Comparison of ENCODE assay signal across 10 mouse cellular contexts in genomic region chr12:100957257-100957656, GRCm38 (mm10). TPM values are rescaled to one million over a fixed set of nuclear protein-coding genes. Genes with fewer than 3 reads are reported as not detected.
DNase-seq lines count a peak whose midpoint lies in the region; ATAC-seq and TF ChIP-seq lines count a peak whose summit lies in the region.
"Had no signal": no experiment of that assay in that cellular context is flagged by ENCODE, and none has a peak within 500 bp of the region (broad histone marks: within the 10 kb centered on the region; RNA-seq: fewer than 3 reads in every experiment).

No protein-coding gene starts in this region.

- no peaks in the 10 kb centered on the region for H3K36me3 ChIP-seq in kidney, postnatal 0 days (ENCODE audit: insufficient read depth, low read length)
- 0 out of 2 replicates have a peak, but pooled peaks cover 6% of the 10 kb centered on the region for H3K36me3 ChIP-seq in kidney, embryonic 16.5 days (ENCODE audit: insufficient read depth, low read length)
- no peaks in the 10 kb centered on the region; the same call in 1 of the 2 replicates for H3K36me3 ChIP-seq in forebrain, embryonic 15.5 days
- peaks cover 6% of the 10 kb centered on the region; the same call in 1 of the 2 replicates for H3K36me3 ChIP-seq in liver, embryonic 14.5 days (replicated peaks; ENCODE audit: control insufficient read depth, insufficient read depth, low read depth)
- no peaks in the 10 kb centered on the region for H3K36me3 ChIP-seq in neural tube, embryonic 13.5 days
- H3K36me3 ChIP-seq: limb, embryonic 12.5 days had no signal

- H3K4me1 ChIP-seq in kidney, postnatal 0 days (replicated peaks; ENCODE audit: insufficient read depth, low read length), result no peaks in the 10 kb centered on the region
- H3K4me1 ChIP-seq in kidney, embryonic 16.5 days (ENCODE audit: insufficient read depth, low read length), result peaks cover 32% of the 10 kb centered on the region
- peaks cover 32% of the 10 kb centered on the region for H3K4me1 ChIP-seq in forebrain, embryonic 15.5 days
- H3K4me1 ChIP-seq in liver, embryonic 14.5 days (replicated peaks; ENCODE audit: control insufficient read depth in 2 of 2, insufficient read depth in 2 of 2, low read length in 1 of 2), result peaks cover 75 to 76% of the 10 kb centered on the region in 2 experiments
- H3K4me1 ChIP-seq in neural tube, embryonic 13.5 days (replicated peaks), result peaks cover 42% of the 10 kb centered on the region

- 0 out of 2 replicates have a peak overlapping the region, but pooled peaks have one; percentile 3 for H3K9ac ChIP-seq in kidney, postnatal 0 days (ENCODE audit: low read depth, low read length)
- no peak overlapping the region for H3K9ac ChIP-seq in kidney, embryonic 16.5 days (replicated peaks; ENCODE audit: low read length)
- no peak overlapping the region; the same call in 1 of the 2 replicates for H3K9ac ChIP-seq in forebrain, embryonic 15.5 days (replicated peaks)
- H3K9ac ChIP-seq in liver, embryonic 14.5 days (replicated peaks), result peak overlapping the region; percentile 76
- no peak overlapping the region for H3K9ac ChIP-seq in neural tube, embryonic 13.5 days
- H3K9ac ChIP-seq: limb, embryonic 12.5 days had no signal

- no peak for ATAC-seq in kidney, postnatal 0 days (replicated peaks; ENCODE audit: low FRiP score, low read depth)
- no peak for ATAC-seq in kidney, embryonic 16.5 days (ENCODE audit: low FRiP score, low TSS enrichment)
- no peak for ATAC-seq in forebrain, embryonic 15.5 days (replicated peaks)
- no peak for ATAC-seq in liver, embryonic 14.5 days (ENCODE audit: insufficient read depth)
- peak; percentile 2; the same call in 1 of the 2 replicates for ATAC-seq in neural tube, embryonic 13.5 days (ENCODE audit: low read depth)

- DNase-seq in kidney, postnatal 0 days (ENCODE audit: low spot score), result no peak
- DNase-seq in liver, embryonic 14.5 days (ENCODE audit: low read depth in 3 of 3, low spot score in 3 of 3), result no peak
- no peak for DNase-seq in cerebellum, adult 11-12 months
- DNase-seq in adrenal gland, adult (ENCODE audit: inconsistent age in 2 of 2, low spot score in 1 of 2), result no peak
- no peak for DNase-seq in lung, postnatal 25 days (ENCODE audit: low spot score)

- TF ChIP-seq EP300 in liver, embryonic 14.5 days (IDR thresholded peaks at IDR 0.05; ENCODE audit: low read depth), result no peak

- H3K4me3 ChIP-seq in kidney, postnatal 0 days (replicated peaks; ENCODE audit: low read depth, low read length), result no peak overlapping the region
- no peak overlapping the region for H3K4me3 ChIP-seq in kidney, embryonic 16.5 days (ENCODE audit: low read length)
- no peak overlapping the region for H3K4me3 ChIP-seq in forebrain, embryonic 15.5 days
- no peak overlapping the region for H3K4me3 ChIP-seq in liver, embryonic 14.5 days (ENCODE audit: insufficient read depth in 1 of 2, low read depth in 2 of 2, low read length in 2 of 2)
- no peak overlapping the region for H3K4me3 ChIP-seq in neural tube, embryonic 13.5 days
- H3K4me3 ChIP-seq: limb, embryonic 12.5 days had no signal

- H3K4me2 ChIP-seq in kidney, postnatal 0 days (ENCODE audit: low read length), result no peak overlapping the region
- H3K4me2 ChIP-seq in kidney, embryonic 16.5 days (replicated peaks; ENCODE audit: low read depth, low read length), result no peak overlapping the region
- H3K4me2 ChIP-seq in forebrain, embryonic 15.5 days (replicated peaks), result no peak overlapping the region
- peak overlapping the region; percentile 79 for H3K4me2 ChIP-seq in liver, embryonic 14.5 days (ENCODE audit: low read depth)
- H3K4me2 ChIP-seq in neural tube, embryonic 13.5 days, result no peak overlapping the region
- H3K4me2 ChIP-seq: limb, embryonic 12.5 days had no signal

- no peak for TF ChIP-seq CTCF in kidney, postnatal 0 days (IDR thresholded peaks at IDR 0.05; ENCODE audit: low read depth)
- no peak for TF ChIP-seq CTCF in liver, embryonic 14.5 days (IDR thresholded peaks at IDR 0.05; ENCODE audit: low read depth)

- 73% methylated on average over 3 of the region's 3 CpGs for WGBS in kidney, postnatal 0 days
- 66% methylated on average over 3 of the region's 3 CpGs for WGBS in kidney, embryonic 16.5 days
- 48% methylated on average over 3 of the region's 3 CpGs for WGBS in forebrain, embryonic 15.5 days
- WGBS in liver, embryonic 14.5 days (ENCODE audit: insufficient replicate concordance), result 66% methylated on average over 3 of the region's 3 CpGs
- WGBS in neural tube, embryonic 13.5 days, result 29% methylated on average over 3 of the region's 3 CpGs

- no peak overlapping the region for H3K27ac ChIP-seq in kidney, postnatal 0 days
- H3K27ac ChIP-seq in kidney, embryonic 16.5 days (ENCODE audit: low read length), result no peak overlapping the region
- H3K27ac ChIP-seq in forebrain, embryonic 15.5 days (replicated peaks), result 0 out of 2 replicates have a peak overlapping the region, but pooled peaks have one; percentile 11
- H3K27ac ChIP-seq in liver, embryonic 14.5 days, result peak overlapping the region; percentile 99
- peak overlapping the region; percentile 64 for H3K27ac ChIP-seq in neural tube, embryonic 13.5 days (replicated peaks)

- no peaks in the 10 kb centered on the region for H3K9me3 ChIP-seq in kidney, postnatal 0 days (replicated peaks; ENCODE audit: low read length)
- H3K9me3 ChIP-seq in kidney, embryonic 16.5 days (ENCODE audit: low read length), result no peaks in the 10 kb centered on the region
- no peaks in the 10 kb centered on the region for H3K9me3 ChIP-seq in forebrain, embryonic 15.5 days
- H3K9me3 ChIP-seq in liver, embryonic 14.5 days (ENCODE audit: control insufficient read depth, low read length), result no peaks in the 10 kb centered on the region
- H3K9me3 ChIP-seq in neural tube, embryonic 13.5 days, result no peaks in the 10 kb centered on the region
- H3K9me3 ChIP-seq: limb, embryonic 12.5 days had no signal

- no peaks in the 10 kb centered on the region for H3K27me3 ChIP-seq in kidney, postnatal 0 days (ENCODE audit: insufficient read depth, low read length)
- no peaks in the 10 kb centered on the region for H3K27me3 ChIP-seq in kidney, embryonic 16.5 days (ENCODE audit: insufficient read depth, low read length)
- no peaks in the 10 kb centered on the region for H3K27me3 ChIP-seq in forebrain, embryonic 15.5 days
- no peaks in the 10 kb centered on the region for H3K27me3 ChIP-seq in liver, embryonic 14.5 days (ENCODE audit: control insufficient read depth, insufficient read depth, low read length)
- H3K27me3 ChIP-seq in neural tube, embryonic 13.5 days, result peaks cover 27% of the 10 kb centered on the region
- H3K27me3 ChIP-seq: Patski had no signal

RNA-seq across cellular contexts. Expression of gene Gpr68, which starts 49.3 kb away (rescaled TPM):
- 0.36 and 0.57 TPM in 2 replicates for polyA plus RNA-seq in kidney, postnatal 0 days (2015; fragmentation: Nextera tagmentation; extraction: Ambion mirVana)
- 0.27 and 0.75 TPM in 2 replicates for polyA plus RNA-seq in kidney, embryonic 16.5 days (2015; fragmentation: Nextera tagmentation; extraction: Ambion mirVana)
- polyA plus RNA-seq in forebrain, embryonic 15.5 days (2015; fragmentation: Nextera tagmentation; extraction: Ambion mirVana), result 1.1 and 1.2 TPM in 2 replicates
- 0.04 TPM in 2 replicates for polyA plus RNA-seq in liver, embryonic 14.5 days (2012; rRNA removed)
- not detected in 2 replicates for polyA plus RNA-seq in liver, embryonic 14.5 days (2014; fragmentation: Nextera tagmentation; extraction: Ambion mirVana)
- polyA plus RNA-seq in neural tube, embryonic 13.5 days (2015; fragmentation: Nextera tagmentation; extraction: Ambion mirVana), result 2.1 and 2.2 TPM in 2 replicates

Comparison
In these comparisons a context has a peak if more than half of its experiments do, and no peak if none do; other contexts are left out.
1. H3K9ac ChIP-seq: peak in kidney, postnatal 0 days (single experiment) and liver, embryonic 14.5 days (single experiment); none in kidney, embryonic 16.5 days (single experiment), forebrain, embryonic 15.5 days (single experiment) and neural tube, embryonic 13.5 days (single experiment).
2. H3K27ac ChIP-seq: peak in forebrain, embryonic 15.5 days (single experiment), liver, embryonic 14.5 days (single experiment) and neural tube, embryonic 13.5 days (single experiment); none in kidney, postnatal 0 days (single experiment) and kidney, embryonic 16.5 days (single experiment).